Mouse (Mus musculus) heart, embryonic 14.5 days (tissue): ENCODE data around the gene Map7. TPM values are rescaled to one million over a fixed set of nuclear protein-coding genes. Genes with fewer than 3 reads are reported as not detected.

Experiments
- ATAC-seq: fragments of 200-750 bp; cut with Nextera tagmentation; 2 replicates; pipeline ENCODE4 v1.8.0; 2017; ENCODE audit warnings: low read depth, moderate TSS enrichment; ENCODE audit not compliant: insufficient number of reproducible peaks, insufficient read depth, low FRiP score
- H3K27ac ChIP-seq, 2 experiments: fragments of 200-500 bp in 1 of 2; fragments of 300-500 bp in 1 of 2; sonication (generic) in 1 of 2; replicated peaks in 1 of 2; 2 replicates each; pipeline ENCODE4 v1.5.1; 2012 to 2014; ENCODE audit warnings: low read depth in 2 of 2, low read length in 2 of 2, control low read depth in 1 of 2, mild to moderate bottlenecking in 1 of 2, mixed read lengths in 1 of 2; ENCODE audit not compliant: control insufficient read depth in 1 of 2, insufficient read depth in 1 of 2
- H3K27me3 ChIP-seq: fragments of 300-500 bp; sonication (generic); 2 replicates; pipeline ENCODE4 v1.6.1; 2014; ENCODE audit warnings: mild to moderate bottlenecking, low read length, control low read depth; ENCODE audit not compliant: control insufficient read depth, insufficient read depth
- H3K36me3 ChIP-seq: fragments of 300-500 bp; sonication (generic); 2 replicates; pipeline ENCODE4 v1.6.1; 2014; ENCODE audit warnings: mild to moderate bottlenecking, control low read depth, low read length, mixed read lengths; ENCODE audit not compliant: control insufficient read depth, insufficient read depth
- H3K4me1 ChIP-seq, 2 experiments: fragments of 200-500 bp in 1 of 2; fragments of 300-500 bp in 1 of 2; sonication (generic) in 1 of 2; 2 replicates each; pipeline ENCODE4 v1.6.1; 2012 to 2014; ENCODE audit warnings: low read length in 2 of 2, control low read depth in 1 of 2, mixed read lengths in 1 of 2; ENCODE audit not compliant: control insufficient read depth in 2 of 2, insufficient read depth in 2 of 2
- H3K4me2 ChIP-seq: fragments of 300-500 bp; sonication (generic); 2 replicates; pipeline ENCODE4 v1.6.1; 2014; ENCODE audit warnings: mild to moderate bottlenecking, low read length
- H3K4me3 ChIP-seq, 2 experiments: fragments of 200-500 bp in 1 of 2; fragments of 300-500 bp in 1 of 2; sonication (generic) in 1 of 2; 2 replicates each; pipeline ENCODE4 v1.5.1; 2012 to 2014; ENCODE audit warnings: low read length in 2 of 2, mild to moderate bottlenecking in 2 of 2, control low read depth in 1 of 2, low read depth in 1 of 2, moderate library complexity in 1 of 2; ENCODE audit not compliant: control insufficient read depth in 1 of 2, insufficient read depth in 1 of 2
- H3K9ac ChIP-seq: fragments of 300-500 bp; sonication (generic); 2 replicates; pipeline ENCODE4 v1.6.1; 2014; ENCODE audit warnings: mild to moderate bottlenecking, low read length
- H3K9me3 ChIP-seq: fragments of 300-500 bp; sonication (generic); 2 replicates; pipeline ENCODE4 v1.6.1; 2016; ENCODE audit warnings: low read length, control low read depth; ENCODE audit not compliant: control insufficient read depth
- WGBS: fragments of 180-500 bp; shearing (Covaris S2); extraction: QIAGEN DNeasy Blood & Tissue Kit; methylation state at CpG from one replicate; pipeline ENCODE4 v1.1.7; 2014; 5-methylcytosine and 5-hydroxymethylcytosine counted together
- polyA plus RNA-seq: library from polyadenylated mRNA; unstranded; fragments of >200 nt; fragmentation: Nextera tagmentation; extraction: Ambion mirVana; gene quantifications from 2 replicates; pipeline ENCODE4 v1.2.1, GENCODE M21; 2014

Gene Map7
- polyA plus RNA-seq, 1 experiment from 2014 or later, result 6.6 TPM

- no peaks in the 10 kb centered on the region for H3K27me3 ChIP-seq
Measured at GRCm38 (mm10) chr10:20176054-20176453, 27.8 kb downstream of the Map7 start.

GRCm38 (mm10) chr10:20178807-20179605, 30.7 kb downstream of the Map7 start:
- Histone ChIP-seq H3K4me2 (no peak overlapping the region), H3K27me3 (no peaks in the 10 kb centered on the region), H3K9ac (no peak overlapping the region), H3K36me3 (no peaks in the 10 kb centered on the region), H3K4me3 (no peak overlapping the region), H3K9me3 (no peaks in the 10 kb centered on the region), H3K27ac (no peak overlapping the region), H3K4me1 (peaks cover 13 to 28% of the 10 kb centered on the region in 2 experiments)
- ATAC-seq, result no peak
- 33% methylated on average over 12 of the region's 12 CpGs for WGBS

More at GRCm38 (mm10) chr10:20176054-20176453, 27.8 kb downstream of the Map7 start:
- no peak overlapping the region for H3K4me3 ChIP-seq
- no peak overlapping the region for H3K4me2 ChIP-seq
- H3K27ac ChIP-seq, result no peak overlapping the region
- H3K9me3 ChIP-seq, result no peaks in the 10 kb centered on the region
- 71% methylated on average over 7 of the region's 7 CpGs for WGBS
- no peak overlapping the region for H3K9ac ChIP-seq
- H3K4me1 ChIP-seq, result peaks cover 5 to 13% of the 10 kb centered on the region in 2 experiments
- ATAC-seq, result no peak
- no peaks in the 10 kb centered on the region for H3K36me3 ChIP-seq

GRCm38 (mm10) chr10:20181198-20181597, 32.9 kb downstream of the Map7 start:
- peak overlapping the region; percentile 20 to 62; a peak in 2 of 4 replicates for H3K27ac ChIP-seq
- no peak overlapping the region; the same call in 1 of the 2 replicates for H3K9ac ChIP-seq
- H3K4me3 ChIP-seq, result no peak overlapping the region
- no peaks in the 10 kb centered on the region for H3K9me3 ChIP-seq
- 13% methylated on average over 10 of the region's 10 CpGs for WGBS
- peaks cover 14 to 36% of the 10 kb centered on the region in 2 experiments for H3K4me1 ChIP-seq
- peak overlapping the region; percentile 31 for H3K4me2 ChIP-seq
- ATAC-seq, result no peak
- no peaks in the 10 kb centered on the region for H3K27me3 ChIP-seq
- no peaks in the 10 kb centered on the region for H3K36me3 ChIP-seq

- H3K9me3 ChIP-seq, result no peaks in the 10 kb centered on the region
- H3K4me3 ChIP-seq, result no peak overlapping the region
- H3K27ac ChIP-seq, result 0 out of 4 replicates have a peak overlapping the region, but pooled peaks of 1 of the 2 experiments have one; percentile 20
- H3K36me3 ChIP-seq, result no peaks in the 10 kb centered on the region
- H3K27me3 ChIP-seq, result no peaks in the 10 kb centered on the region
- WGBS, result 33% methylated on average over 11 of the region's 11 CpGs
- no peak for ATAC-seq
- peaks cover 13 to 35% of the 10 kb centered on the region in 2 experiments for H3K4me1 ChIP-seq
- H3K4me2 ChIP-seq, result peak overlapping the region; percentile 31
- H3K9ac ChIP-seq, result peak overlapping the region; percentile 31; the same call in 1 of the 2 replicates
Measured at GRCm38 (mm10) chr10:20181680-20182399, 33.6 kb downstream of the Map7 start.

GRCm38 (mm10) chr10:20184326-20184725, 36.1 kb downstream of the Map7 start:
- Histone ChIP-seq H3K9ac (no peak overlapping the region), H3K4me3 (no peak overlapping the region), H3K4me1 (peaks cover 13 to 30% of the 10 kb centered on the region in 2 experiments), H3K27ac (no peak overlapping the region), H3K27me3 (no peaks in the 10 kb centered on the region), H3K4me2 (no peak overlapping the region), H3K9me3 (no peaks in the 10 kb centered on the region), H3K36me3 (no peaks in the 10 kb centered on the region)
- no peak for ATAC-seq
- 67% methylated on average over 4 of the region's 4 CpGs for WGBS

GRCm38 (mm10) chr10:20185264-20185663, 37.0 kb downstream of the Map7 start:
- no peak overlapping the region for H3K27ac ChIP-seq
- no peak for ATAC-seq
- no peaks in the 10 kb centered on the region for H3K9me3 ChIP-seq
- H3K36me3 ChIP-seq, result no peaks in the 10 kb centered on the region
- peaks cover 16 to 30% of the 10 kb centered on the region in 2 experiments for H3K4me1 ChIP-seq
- no peak overlapping the region for H3K4me2 ChIP-seq
- WGBS, result 69% methylated on average over 4 of the region's 4 CpGs
- H3K4me3 ChIP-seq, result no peak overlapping the region
- no peak overlapping the region for H3K9ac ChIP-seq
- no peaks in the 10 kb centered on the region for H3K27me3 ChIP-seq

GRCm38 (mm10) chr10:20185806-20186205, 37.5 kb downstream of the Map7 start:
- Histone ChIP-seq H3K4me2 (no peak overlapping the region), H3K27me3 (no peaks in the 10 kb centered on the region), H3K4me3 (no peak overlapping the region), H3K27ac (no peak overlapping the region), H3K9me3 (no peaks in the 10 kb centered on the region), H3K4me1 (peaks cover 14 to 30% of the 10 kb centered on the region in 2 experiments), H3K36me3 (no peaks in the 10 kb centered on the region), H3K9ac (no peak overlapping the region)
- ATAC-seq, result no peak
- WGBS, result 93% methylated on average over 2 of the region's 2 CpGs
